Comparison of ENCODE assay signal across 8 mouse cellular contexts in genomic region chr6:122784866-122785265, GRCm38 (mm10). TPM values are rescaled to one million over a fixed set of nuclear protein-coding genes. Genes with fewer than 3 reads are reported as not detected.
DNase-seq lines count a peak whose midpoint lies in the region; ATAC-seq and TF ChIP-seq lines count a peak whose summit lies in the region.

No protein-coding gene starts in this region.

- H3K4me1 ChIP-seq in intestine, postnatal 0 days (replicated peaks; ENCODE audit: control insufficient read depth, insufficient read depth, low read length): no peaks in the 10 kb centered on the region
- peaks cover 5% of the 10 kb centered on the region; the same call in 1 of the 2 replicates for H3K4me1 ChIP-seq in intestine, embryonic 16.5 days (ENCODE audit: control insufficient read depth, insufficient read depth, low read length)

- no peak for ATAC-seq in intestine, postnatal 0 days
- ATAC-seq in intestine, embryonic 16.5 days: no peak

- no peaks in the 10 kb centered on the region for H3K9me3 ChIP-seq in intestine, postnatal 0 days (ENCODE audit: control insufficient read depth)
- no peaks in the 10 kb centered on the region for H3K9me3 ChIP-seq in intestine, embryonic 16.5 days (ENCODE audit: control insufficient read depth, low read length)

- peak; percentile 64 to 67 for DNase-seq in right cerebral cortex, postnatal 10 days (ENCODE audit: low spot score in 2 of 2)
- no peak for DNase-seq in right cerebral cortex, postnatal 36 days (ENCODE audit: low spot score in 2 of 2)
- DNase-seq in brain, adult 2 months (ENCODE audit: low read depth, low spot score): peak; percentile 76
- peak; percentile 50 for DNase-seq in thymus, postnatal 25 days
- no peak for DNase-seq in layer of hippocampus, adult 18-20 months (ENCODE audit: low spot score in 2 of 2)
- DNase-seq in heart, postnatal 14 days: no peak

- H3K4me3 ChIP-seq in intestine, postnatal 0 days (ENCODE audit: low read depth, low read length): no peak overlapping the region
- no peak overlapping the region for H3K4me3 ChIP-seq in intestine, embryonic 16.5 days (ENCODE audit: low read length)

- intact Hi-C loops in heart, postnatal 14 days (cut with DNase I): no loop called here

- 95% methylated on average over 3 of the region's 3 CpGs for WGBS in intestine, postnatal 0 days
- WGBS in intestine, embryonic 16.5 days: 97% methylated on average over 3 of the region's 3 CpGs

- no peak overlapping the region for H3K27ac ChIP-seq in intestine, postnatal 0 days (ENCODE audit: low read depth, low read length)
- H3K27ac ChIP-seq in intestine, embryonic 16.5 days (ENCODE audit: low read length): no peak overlapping the region

- peak; percentile 58 for TF ChIP-seq CTCF in intestine, postnatal 0 days (IDR thresholded peaks at IDR 0.05; ENCODE audit: low read depth)

- no peaks in the 10 kb centered on the region for H3K27me3 ChIP-seq in intestine, postnatal 0 days (replicated peaks; ENCODE audit: control insufficient read depth, insufficient read depth, low read length)
- no peaks in the 10 kb centered on the region for H3K27me3 ChIP-seq in intestine, embryonic 16.5 days (replicated peaks; ENCODE audit: control insufficient read depth, insufficient read depth, low read length)

- no peak overlapping the region for H3K4me2 ChIP-seq in intestine, postnatal 0 days (replicated peaks; ENCODE audit: low read depth)
- H3K4me2 ChIP-seq in intestine, embryonic 16.5 days (ENCODE audit: low read depth, low read length): no peak overlapping the region

- no peaks in the 10 kb centered on the region for H3K36me3 ChIP-seq in intestine, postnatal 0 days (ENCODE audit: control insufficient read depth, insufficient read depth)
- H3K36me3 ChIP-seq in intestine, embryonic 16.5 days (ENCODE audit: control insufficient read depth, insufficient read depth, low read length): no peaks in the 10 kb centered on the region

- no peak overlapping the region for H3K9ac ChIP-seq in intestine, postnatal 0 days (ENCODE audit: low read depth, low read length)
- H3K9ac ChIP-seq in intestine, embryonic 16.5 days (ENCODE audit: low read depth, low read length): no peak overlapping the region

RNA-seq across cellular contexts. Expression of gene Slc2a3, which starts 16.6 kb away (rescaled TPM):
- 2.9 TPM in 2 replicates for polyA plus RNA-seq in intestine, postnatal 0 days (2015; fragmentation: Nextera tagmentation; extraction: Ambion mirVana)
- polyA plus RNA-seq in intestine, embryonic 16.5 days (2015; fragmentation: Nextera tagmentation; extraction: Ambion mirVana): 8.9 and 9.5 TPM in 2 replicates
- total RNA-seq in layer of hippocampus, adult 18-20 months (2021): 100 to 1,000 TPM; 110 to 113 TPM
- 1 to 10 TPM; 2.3 to 2.4 TPM for total RNA-seq in heart, postnatal 14 days (2021)

RNA-seq across cellular contexts. Expression of gene Foxj2, which starts 34.8 kb away (rescaled TPM):
- 2.8 and 2.9 TPM in 2 replicates for polyA plus RNA-seq in intestine, postnatal 0 days (2015; fragmentation: Nextera tagmentation; extraction: Ambion mirVana)
- 3.3 and 3.4 TPM in 2 replicates for polyA plus RNA-seq in intestine, embryonic 16.5 days (2015; fragmentation: Nextera tagmentation; extraction: Ambion mirVana)
- total RNA-seq in layer of hippocampus, adult 18-20 months (2021): 10 to 100 TPM; 29.1 to 29.9 TPM
- 10 to 100 TPM; 30.9 to 31.9 TPM for total RNA-seq in heart, postnatal 14 days (2021)

Comparison
In these comparisons a context has a peak if more than half of its experiments do, and no peak if none do; other contexts are left out.
1. DNase-seq: peak in right cerebral cortex, postnatal 10 days (2 of 2), brain, adult 2 months (single experiment) and thymus, postnatal 25 days (single experiment); none in right cerebral cortex, postnatal 36 days (0 of 2), layer of hippocampus, adult 18-20 months (0 of 2) and heart, postnatal 14 days (0 of 2).
2. RNA of gene Slc2a3, which starts 16.6 kb away (total RNA-seq): 110 to 113 TPM in layer of hippocampus, adult 18-20 months; 2.3 to 2.4 TPM in heart, postnatal 14 days; every median in the first group is over 10 times any median in the second.